Mouse (Mus musculus): ENCODE data around the gene Grm7.

The Grm7 gene

DNA sequence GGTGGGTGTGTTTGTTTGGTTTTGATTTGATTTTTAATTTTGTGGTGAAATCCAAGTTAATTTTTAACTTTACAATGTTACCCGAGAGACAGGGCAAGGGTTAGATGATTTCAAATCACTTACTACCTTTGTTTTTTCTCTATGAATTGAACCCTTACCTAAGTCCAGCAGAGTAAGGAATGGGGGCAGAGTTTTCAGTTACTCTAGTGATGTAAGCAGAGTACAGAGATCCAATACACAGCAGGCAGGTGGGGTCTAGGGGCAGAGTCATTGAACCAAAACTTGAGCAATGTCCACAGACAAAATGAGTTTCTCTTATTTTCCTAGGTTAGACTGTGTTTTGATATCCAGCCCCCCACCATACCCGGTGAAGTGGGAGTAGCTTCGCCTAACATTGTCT, 723.2 kb downstream of the Grm7 start:
- DNase-seq (ENCODE audit: low spot score), result no peak

DNA sequence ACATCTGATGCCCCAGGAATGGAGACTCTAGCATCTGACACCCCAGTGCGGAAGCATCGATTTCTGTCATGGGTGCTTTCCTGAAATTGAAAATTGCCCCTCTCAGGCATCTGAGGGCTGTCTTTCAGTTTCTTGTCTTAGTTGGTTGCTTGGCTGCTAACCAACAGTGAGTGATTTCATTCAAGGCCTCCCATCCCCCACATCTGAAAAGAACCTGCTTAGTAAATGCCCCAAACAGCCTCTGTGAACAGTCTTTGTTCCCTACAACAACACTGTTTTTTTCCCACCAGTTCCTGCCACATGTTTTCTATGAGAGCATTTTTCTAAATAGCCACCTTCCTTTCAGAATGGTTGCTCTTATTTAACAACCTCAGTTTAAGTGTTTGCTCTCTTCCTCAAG, 723.6 kb downstream of the Grm7 start:
- DNase-seq (ENCODE audit: low spot score), result no peak

DNA sequence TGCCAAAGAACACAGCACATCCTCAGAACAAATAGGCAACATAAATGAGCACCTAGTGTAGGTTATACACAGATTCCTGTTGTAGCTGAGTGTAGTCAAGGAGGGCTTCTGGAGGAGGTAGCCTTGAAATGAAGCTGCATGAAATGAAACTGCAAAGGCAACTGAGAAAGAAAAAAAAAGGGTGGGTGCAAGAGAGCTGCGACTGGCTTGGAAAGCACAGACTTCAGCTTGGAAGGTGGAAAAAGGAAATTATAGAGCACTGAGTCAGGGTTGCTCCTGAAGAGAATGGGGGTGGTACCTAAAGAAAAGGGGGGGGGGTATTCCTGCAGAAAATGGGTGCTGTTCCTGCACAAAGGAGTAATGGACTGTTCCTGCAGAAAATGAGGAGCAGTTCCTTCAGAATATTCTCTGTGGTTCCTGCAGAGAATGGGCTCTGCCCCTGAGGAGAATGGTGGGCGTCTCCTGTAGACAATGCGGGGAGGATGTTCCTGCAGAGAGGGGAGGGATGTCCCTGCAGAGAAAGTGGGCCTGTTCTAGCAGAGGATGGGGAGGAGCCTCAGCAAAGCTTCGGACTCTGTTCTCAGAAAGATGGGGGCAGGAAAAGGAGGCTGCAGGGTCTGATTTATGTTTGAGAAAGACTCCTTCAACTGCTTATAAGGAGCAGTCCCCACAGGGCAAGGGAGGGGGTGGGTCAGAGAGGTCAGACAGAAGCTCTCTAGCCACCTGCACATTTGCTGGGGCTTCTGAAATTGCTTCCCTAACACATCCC, 726.4 kb downstream of the Grm7 start:
- DNase-seq (ENCODE audit: low spot score), result no peak

DNA sequence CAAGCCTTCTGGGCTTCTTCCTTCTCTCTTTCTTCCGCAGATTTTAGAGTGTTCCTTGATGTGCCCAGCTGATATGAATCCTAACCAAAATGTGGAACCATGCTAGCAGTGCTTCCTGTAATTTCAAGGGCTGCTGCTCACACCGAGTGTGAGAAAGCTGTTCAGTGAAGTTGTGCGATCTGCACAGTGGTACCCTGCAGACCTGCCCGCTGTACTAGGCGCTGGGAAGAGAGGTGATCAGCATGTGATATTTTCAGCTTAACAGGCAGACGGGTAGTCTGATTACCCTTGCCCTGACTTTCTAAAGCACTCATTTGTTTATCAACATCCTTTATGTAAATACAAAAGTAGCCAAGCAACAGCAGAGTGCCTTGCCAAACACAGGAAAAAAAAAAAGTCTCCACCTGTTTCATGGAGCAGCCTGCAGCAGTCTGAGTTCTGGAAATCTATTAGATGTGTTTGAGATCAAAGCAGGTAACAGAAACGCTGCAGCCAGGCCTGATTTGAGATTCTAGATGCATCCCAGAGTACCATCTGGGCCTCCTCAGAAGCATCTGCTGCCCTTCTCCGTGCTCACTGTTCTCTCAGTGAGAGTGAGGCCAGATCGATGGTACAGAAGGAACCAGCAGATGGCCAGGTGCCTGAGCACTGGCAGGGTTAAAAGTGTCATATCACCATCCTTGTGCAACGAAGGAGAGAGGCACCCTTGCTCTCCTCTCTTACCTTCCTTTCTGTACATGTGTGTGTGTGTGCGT, 727.4 kb downstream of the Grm7 start:
- DNase-seq (ENCODE audit: low spot score), result no peak

DNA sequence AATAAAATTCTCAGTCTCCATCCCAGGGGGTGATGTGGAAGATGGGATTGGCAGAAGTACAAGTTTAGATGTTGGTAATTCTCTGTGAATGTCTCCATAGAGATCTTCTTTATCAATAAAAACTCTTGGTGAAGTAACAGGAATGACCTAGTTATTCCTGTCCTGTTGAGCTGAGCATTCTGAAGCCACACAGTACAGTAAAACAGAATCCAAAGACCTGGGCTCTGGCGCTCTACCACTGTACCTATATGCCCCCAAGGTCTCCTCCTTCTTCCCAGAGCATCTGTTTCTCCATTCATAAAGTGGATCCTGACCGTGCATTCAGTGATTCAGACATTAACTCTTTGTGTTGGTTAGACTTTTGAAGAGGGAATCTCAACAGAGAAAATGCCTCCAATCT, 735.3 kb downstream of the Grm7 start:
- no peak for DNase-seq (ENCODE audit: low spot score)

DNA sequence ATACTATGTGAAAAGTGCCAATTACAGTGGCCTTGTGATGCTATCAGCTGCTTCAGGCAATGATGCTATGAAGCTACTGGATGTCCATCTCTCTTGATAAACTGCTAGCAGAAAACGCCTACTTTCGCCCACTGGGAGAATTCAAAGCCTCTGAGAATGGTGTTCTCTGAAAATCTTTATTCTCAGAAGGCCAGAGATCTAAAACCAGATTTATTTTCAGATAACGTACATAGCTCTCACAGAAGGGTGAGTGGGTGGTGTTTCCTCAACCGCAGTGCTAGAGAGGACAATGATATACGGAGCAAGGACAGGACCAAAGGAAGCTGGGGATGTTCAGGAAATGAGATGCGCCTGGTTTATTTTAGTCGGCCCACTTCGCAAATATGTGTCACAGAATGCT, 763.4 kb downstream of the Grm7 start:
- no peak for DNase-seq (ENCODE audit: low spot score)

DNA sequence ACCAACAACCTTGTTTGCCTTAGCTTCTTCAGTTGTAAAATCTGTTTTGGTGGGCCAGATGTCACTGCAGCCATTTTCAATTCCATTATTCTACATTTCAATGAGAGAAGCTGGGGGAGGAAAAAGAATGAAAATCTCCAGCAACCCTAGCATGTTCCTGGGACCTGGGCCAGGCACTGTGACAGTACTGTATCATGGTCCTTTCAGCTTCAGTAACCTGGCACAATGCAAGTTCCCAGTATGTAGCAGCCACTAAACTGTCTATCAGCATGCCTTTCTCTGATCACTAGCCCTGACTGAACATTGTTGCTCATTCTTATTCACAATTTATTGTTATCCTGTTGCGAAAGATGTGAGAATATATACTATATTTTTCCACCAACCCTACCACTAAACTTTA, 779.4 kb downstream of the Grm7 start:
- no peak for DNase-seq (ENCODE audit: low spot score)

DNA sequence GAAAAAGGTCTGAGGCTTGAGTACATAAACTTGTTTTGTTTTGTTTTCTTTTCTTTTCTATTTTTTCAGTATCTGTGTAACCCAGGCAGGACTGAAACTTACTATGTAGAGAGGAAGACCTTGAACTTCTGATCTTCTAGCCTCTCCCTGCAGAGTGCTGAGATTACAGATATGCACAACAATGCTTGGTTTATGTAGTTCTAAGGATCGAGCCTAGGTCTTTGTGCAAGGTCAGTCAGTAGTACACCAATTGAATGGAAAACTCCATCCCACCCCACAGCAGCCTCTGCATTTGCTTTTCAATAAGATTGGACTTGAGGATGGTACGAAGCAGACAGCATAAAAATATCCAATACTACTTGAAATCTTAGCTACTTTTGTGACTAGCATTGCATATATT, 800.8 kb downstream of the Grm7 start:
- no peak for DNase-seq (ENCODE audit: low spot score)

DNA sequence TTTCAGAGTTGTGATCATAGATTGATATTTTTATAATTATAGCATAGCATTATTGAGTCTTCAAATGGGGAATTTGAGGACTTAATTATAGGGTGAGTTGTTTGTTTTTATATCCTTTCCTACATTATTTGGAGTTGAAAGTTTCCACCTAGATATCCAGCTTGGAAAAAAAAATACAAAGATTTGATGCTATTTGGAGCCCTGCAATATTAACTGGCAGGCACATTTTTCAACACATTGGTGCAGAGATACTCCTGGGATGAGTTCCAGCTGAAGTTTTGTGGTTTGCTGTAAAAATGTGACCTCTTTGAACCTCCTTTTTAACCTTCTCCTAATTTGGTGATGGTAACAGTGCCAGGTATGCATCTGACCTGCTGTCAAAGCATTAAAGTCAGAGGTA, 802.5 kb downstream of the Grm7 start:
- no peak for DNase-seq (ENCODE audit: low spot score)

DNA sequence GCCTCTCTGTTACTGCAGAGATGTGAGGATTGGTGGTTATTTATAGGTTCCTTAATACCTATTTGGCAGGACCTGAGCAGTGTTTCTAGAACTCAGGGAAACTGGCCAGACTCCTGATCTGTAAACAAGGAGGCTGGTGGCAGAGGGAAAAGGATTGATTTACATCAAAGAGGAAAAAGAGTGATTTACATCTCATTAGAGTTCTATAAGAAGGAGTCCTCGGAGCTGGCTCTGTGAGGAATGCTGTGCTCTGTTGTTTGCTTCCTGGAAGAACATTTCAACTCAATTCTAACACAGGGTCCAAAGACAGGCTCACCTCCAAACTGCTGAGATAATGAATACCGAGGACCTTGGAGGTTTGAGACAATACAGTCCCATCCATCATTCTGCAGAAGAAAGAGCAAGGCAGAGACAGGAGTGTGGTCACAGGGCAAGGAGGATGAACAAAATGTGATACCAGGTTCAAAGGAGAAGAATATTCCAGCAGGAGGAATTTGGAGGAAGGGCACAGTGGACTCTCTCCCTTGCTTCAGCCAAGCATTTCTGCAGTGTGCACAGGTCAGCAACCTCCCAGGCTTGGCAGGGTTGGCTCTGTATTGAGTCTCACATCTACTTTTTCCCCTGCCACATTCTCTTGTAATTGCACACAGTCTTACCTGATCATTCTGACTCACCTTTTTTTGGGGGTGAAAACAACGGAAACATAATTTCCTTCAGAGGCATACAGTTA, 803.8 kb downstream of the Grm7 start:
- DNase-seq (ENCODE audit: low spot score), result no peak

DNA sequence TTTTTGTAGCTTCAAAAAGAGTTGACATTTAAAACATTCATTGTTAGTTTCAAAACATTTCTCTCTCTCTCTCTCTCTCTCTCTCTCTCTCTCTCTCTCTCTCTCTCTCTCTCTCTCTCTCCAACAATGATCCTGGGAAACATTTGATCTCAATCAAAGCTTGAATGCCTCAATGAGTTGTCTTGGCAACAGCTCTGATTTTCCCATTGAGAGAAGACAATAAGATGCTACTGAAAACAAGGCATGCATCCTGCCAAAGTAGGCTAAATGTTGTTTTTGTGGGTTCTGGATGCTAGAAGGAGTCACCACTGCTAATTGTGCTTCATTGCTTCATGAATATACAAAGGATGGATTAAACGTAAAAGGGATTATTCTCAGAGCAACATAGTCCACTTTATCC, 836.5 kb downstream of the Grm7 start:
- no peak for DNase-seq (ENCODE audit: low spot score)

DNA sequence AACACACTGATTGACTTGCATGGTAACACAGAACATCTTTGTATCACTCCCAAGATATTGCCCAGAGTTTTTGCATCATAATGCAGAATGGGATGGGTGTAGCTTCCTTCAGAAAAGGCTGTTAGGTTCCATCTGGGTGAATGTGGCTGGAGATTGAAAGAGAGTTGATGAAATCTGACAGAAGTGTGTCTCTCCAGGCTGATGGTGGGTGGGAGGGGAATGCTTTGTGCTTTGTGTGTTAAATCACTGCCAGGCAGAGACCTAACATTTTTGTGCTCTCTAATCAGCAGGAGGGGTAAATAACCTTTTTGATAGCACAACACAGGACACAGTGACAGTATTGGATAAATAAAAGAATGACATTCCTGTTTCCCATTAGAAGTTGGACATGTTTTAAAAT, 840.7 kb downstream of the Grm7 start:
- no peak for DNase-seq (ENCODE audit: low spot score)

DNA sequence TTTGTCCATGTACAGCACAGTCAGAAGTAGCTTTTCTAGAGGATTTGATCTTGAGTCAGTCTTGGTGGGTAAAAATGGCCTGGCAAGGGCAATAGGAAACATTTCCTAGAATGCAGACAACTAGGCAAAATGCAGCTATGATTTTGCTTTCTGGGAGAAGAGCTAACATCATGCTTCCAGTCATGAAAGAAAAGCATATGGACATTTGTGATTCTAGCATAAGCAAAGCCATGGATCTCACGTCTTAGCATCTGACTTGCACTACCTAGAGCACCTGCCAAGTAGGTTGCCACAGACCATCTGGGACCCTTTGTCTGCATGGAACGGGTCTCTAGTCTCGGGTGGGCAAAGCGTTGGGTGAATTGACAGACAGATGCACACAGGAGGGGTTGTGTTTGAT, 842.2 kb downstream of the Grm7 start:
- DNase-seq (ENCODE audit: low spot score), result no peak

DNA sequence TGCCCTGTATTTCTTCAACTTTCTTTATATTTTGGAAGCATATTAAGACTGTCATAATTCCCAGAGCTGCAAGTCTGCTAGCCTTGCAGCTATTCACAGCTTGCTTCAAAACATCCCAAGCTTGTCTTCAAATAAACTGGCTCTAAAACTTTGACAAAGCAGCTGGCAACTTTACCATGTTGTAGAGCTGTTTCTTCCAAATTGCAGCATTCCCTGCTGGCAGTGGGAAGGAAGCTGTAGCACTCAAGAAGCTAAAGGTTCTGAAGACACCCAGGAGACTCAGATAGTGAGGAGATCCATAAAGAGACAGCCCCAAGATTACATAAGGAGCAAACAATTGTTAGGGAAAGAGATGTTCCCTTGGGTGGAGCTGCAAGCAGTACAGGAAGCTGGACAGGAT, 846.8 kb downstream of the Grm7 start:
- no peak for DNase-seq (ENCODE audit: low spot score)

DNA sequence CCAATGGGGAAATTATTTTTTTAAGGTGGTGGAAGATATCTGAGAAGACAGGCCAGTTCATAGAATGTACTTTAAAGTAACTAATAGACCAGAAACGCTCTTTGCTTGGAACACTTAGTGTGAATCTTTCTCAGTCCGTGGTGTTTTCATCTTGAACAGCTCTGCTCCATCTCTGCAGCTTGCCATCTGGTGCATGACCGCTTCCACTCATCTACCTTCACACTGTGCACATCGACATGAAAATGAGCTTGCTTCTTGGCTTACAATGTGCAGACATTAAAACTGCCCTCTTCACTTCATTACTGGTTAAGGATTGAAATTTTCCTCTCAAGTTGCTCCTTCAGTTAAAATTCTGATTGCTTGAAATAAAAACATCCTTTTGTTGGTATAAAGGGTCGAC, 854.2 kb downstream of the Grm7 start:
- DNase-seq (ENCODE audit: low spot score), result no peak

DNA sequence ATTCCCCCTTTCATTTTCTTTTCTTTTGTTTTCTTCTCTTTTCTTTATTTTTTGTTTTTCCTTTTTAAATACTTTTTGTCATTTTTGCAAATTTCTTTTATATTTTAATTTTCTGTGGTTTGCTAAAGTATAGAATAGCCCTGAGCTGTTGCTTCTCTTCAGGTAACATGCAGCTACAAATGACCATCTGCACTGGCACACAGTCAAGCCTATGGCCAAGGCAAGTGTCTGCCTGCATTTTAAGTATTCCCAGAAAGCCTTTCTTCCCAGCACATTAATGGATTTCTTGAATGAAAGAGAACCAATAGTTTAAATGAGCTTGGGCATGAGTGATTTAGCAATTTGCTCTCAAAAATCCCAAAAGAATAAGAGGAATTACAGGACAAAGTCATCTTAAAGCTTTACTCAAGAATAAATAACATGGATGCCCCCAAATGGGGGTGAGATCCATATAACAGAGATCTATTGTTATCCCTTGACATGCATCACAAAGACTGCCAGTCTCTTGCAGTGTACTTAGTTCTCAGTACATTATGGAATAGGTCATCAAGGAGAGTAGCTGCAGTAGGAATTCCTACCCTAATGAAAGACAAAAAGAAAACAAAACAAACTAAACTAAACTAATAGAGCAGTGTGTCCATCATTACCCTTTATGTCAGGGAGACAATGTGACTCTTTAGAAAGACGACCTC, 865.5 kb downstream of the Grm7 start:
- no peak for DNase-seq (ENCODE audit: low spot score)

DNA sequence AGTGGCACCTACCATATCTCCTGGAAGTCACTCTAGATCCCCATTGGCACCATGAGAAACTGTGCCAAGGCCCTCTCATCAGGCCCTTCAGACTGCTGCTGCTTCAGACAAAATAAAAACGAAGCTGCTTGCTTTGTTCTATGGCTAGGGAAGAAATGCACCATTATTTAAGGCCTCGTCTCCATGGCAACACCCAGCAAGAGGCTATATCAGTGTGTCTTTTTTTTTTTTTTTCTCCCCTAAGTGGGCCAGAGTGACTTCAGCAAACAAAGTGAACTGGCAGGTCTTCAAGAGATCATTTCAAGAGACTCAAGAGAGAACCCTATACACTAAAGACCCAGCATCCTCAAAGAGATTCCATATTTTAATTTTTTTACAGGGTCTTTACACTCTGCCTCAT, 867.0 kb downstream of the Grm7 start:
- no peak for DNase-seq (ENCODE audit: low spot score)

DNA sequence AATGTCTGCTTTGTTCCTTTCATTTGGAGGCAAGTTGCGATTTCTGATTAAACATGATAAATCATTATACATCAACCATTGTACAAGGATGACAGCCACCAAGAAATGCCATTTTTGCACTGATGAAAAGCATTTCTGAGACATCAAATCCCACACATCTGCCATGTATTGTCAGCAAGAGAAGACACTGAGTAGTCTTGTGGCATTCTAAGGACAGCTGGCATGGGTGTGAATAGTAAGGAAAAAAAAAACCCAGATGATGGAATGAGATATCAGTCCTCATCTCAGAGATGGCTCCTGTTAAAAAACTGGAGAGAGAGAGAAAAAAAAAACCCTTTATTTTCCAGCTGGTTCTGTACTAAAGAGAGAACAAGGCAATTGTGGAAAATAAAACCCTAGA, 875.8 kb downstream of the Grm7 start:
- DNase-seq (ENCODE audit: low spot score), result no peak

DNA sequence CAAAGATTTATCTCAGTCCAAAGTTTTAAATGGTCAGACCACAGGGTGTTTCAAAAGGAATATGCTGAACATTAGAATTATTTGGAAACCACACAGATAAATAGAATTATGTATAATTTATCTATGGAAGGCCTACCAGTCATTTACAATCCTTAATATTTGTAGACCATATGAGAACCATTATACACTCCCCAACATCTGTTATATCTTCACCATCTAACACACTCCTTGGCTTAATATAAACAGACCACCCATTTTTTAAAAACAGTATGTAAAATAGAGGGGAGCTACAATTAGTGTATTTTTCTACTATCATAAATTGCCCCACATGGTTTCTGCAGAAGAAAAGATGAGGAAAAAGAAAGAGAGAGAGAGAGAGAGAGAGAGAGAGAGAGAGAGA, 876.7 kb downstream of the Grm7 start:
- DNase-seq (ENCODE audit: low spot score), result no peak

DNA sequence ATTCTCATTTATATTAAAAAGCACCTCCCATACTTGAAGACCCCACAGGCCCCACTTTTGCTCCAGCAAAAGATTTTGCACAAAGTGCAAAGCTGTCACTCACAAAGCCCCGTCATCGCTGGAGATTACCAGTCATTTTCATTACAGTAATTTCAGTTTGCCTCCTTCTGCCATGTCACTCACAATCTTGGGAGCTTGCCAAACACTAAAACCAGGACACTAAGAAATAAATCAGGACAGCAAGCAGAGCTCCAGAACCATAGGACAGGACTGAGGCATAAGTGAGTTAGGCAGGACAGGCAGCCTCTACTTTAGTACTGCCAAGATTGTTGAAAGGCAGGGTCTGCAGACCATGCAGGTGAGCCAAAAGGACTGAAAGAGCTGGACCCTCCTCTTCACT, 884.6 kb downstream of the Grm7 start:
- DNase-seq (ENCODE audit: low spot score), result no peak

DNA sequence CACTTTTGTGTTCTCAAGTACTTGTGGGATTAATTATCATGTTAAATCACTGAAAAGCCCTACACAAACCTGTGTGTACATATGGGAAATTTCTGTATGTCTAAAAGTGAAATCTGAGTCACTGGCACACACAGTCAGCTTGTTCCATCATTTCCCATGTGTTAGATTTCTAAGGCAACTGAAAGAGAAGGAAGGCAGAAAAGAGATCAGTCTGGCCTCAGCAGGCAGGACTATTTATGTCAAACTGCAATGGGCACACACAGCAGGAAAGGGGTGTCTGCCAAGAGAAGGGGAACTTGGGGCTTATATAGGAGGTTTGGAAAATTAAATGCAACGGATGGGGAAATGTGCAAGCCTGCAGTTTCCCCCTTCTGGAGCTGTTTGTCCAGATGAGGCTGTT, 913.2 kb downstream of the Grm7 start:
- DNase-seq (ENCODE audit: low spot score), result no peak

DNA sequence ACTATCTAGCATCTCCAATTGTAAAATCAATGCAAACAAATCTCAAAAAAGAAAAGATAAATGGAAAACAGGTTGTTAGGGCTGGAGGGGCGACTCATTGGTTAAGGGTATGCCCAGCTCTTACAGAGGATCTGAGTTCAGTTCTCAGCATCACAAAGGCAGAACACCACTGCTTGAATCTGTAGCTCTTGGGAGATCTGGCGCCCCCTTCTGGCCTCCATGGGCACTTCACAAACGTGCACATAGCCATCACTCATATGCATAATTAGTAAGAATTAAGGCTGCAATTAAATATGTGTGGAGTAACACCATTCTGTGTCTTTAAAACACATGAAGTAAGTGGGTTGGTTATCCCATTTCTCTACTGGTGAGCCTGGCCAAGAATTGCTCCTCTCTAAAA, 914.1 kb downstream of the Grm7 start:
- no peak for DNase-seq (ENCODE audit: low spot score)

DNA sequence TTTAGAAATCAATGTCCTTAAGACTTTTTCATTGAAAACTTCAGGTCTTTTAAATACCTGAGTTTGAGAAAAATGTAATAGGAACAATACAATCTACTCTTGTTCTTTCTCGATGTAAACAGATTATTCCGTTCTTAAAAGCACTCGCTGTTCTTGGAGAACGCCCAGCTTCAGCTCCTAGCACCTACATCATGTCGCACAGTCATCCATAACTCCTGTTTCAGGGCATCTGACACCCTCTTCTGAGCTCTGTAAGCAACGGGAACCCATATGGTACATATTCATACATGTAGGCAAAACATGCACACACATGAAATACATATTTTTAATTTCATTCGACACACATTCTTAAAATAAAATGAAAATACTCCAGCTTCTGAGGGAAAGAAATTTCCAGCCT, 916.0 kb downstream of the Grm7 start:
- no peak for DNase-seq (ENCODE audit: low spot score)
